Mouse (Mus musculus) kidney, postnatal 0 days (tissue): ENCODE measurements around the gene Get4. TPM values are rescaled to one million over a fixed set of nuclear protein-coding genes. Genes with fewer than 3 reads are reported as not detected.

Experiments
- ATAC-seq: fragments of 200-750 bp; cut with Nextera tagmentation; replicated peaks from 2 replicates; pipeline ENCODE4 v1.8.0; 2017; ENCODE audit warnings: low read depth, moderate number of reproducible peaks, moderate TSS enrichment, moderate library complexity; ENCODE audit not compliant: low FRiP score
- DNase-seq: peaks from one replicate; pipeline ENCODE4 v3.0.0-alpha.2; 2016; ENCODE audit warnings: low spot score
- H3K27ac ChIP-seq: fragments of 300-500 bp; sonication (generic); 2 replicates; pipeline ENCODE4 v1.5.1; 2014; ENCODE audit warnings: mild to moderate bottlenecking
- H3K27me3 ChIP-seq: fragments of 300-500 bp; sonication (generic); 2 replicates; pipeline ENCODE4 v1.6.1; 2014; ENCODE audit warnings: low read length, mixed read lengths; ENCODE audit not compliant: insufficient read depth
- H3K36me3 ChIP-seq: fragments of 300-500 bp; sonication (generic); 2 replicates; pipeline ENCODE4 v1.6.1; 2014; ENCODE audit warnings: low read length, mixed read lengths; ENCODE audit not compliant: insufficient read depth
- H3K4me1 ChIP-seq: fragments of 300-500 bp; sonication (generic); replicated peaks from 2 replicates; pipeline ENCODE4 v1.6.1; 2014; ENCODE audit warnings: antibody characterized with exemption, low read length, mixed read lengths; ENCODE audit not compliant: insufficient read depth
- H3K4me2 ChIP-seq: fragments of 300-500 bp; sonication (generic); 2 replicates; pipeline ENCODE4 v1.6.1; 2014; ENCODE audit warnings: mild to moderate bottlenecking, low read length, moderate library complexity, mixed read lengths
- H3K4me3 ChIP-seq: fragments of 300-500 bp; sonication (generic); replicated peaks from 2 replicates; pipeline ENCODE4 v1.5.1; 2014; ENCODE audit warnings: low read depth, low read length
- H3K9ac ChIP-seq: fragments of 300-500 bp; sonication (generic); 2 replicates; pipeline ENCODE4 v1.6.1; 2014; ENCODE audit warnings: low read depth, low read length
- H3K9me3 ChIP-seq: fragments of 300-500 bp; sonication (generic); replicated peaks from 2 replicates; pipeline ENCODE4 v1.6.1; 2016; ENCODE audit warnings: low read length, inconsistent platforms, mixed read lengths
- CTCF ChIP-seq: IDR thresholded peaks from 2 replicates; pipeline ENCODE4 v1.5.1; 2016; ENCODE audit warnings: antibody characterized with exemption, low read depth, mild to moderate bottlenecking, moderate library complexity
- WGBS: fragments of 180-500 bp; shearing (Covaris S2); extraction: QIAGEN DNeasy Blood & Tissue Kit; methylation state at CpG from one replicate; pipeline ENCODE4 v1.1.7; 2014; 5-methylcytosine and 5-hydroxymethylcytosine counted together
- polyA plus RNA-seq: library from polyadenylated mRNA; unstranded; fragments of >200 nt; fragmentation: Nextera tagmentation; extraction: Ambion mirVana; gene quantifications from 2 replicates; pipeline ENCODE4 v1.2.1, GENCODE M21; 2015

Gene Get4
- polyA plus RNA-seq, 1 experiment from 2014 or later, result 152 TPM

GRCm38 (mm10) chr5:139234423-139234822 lies 17.7 kb upstream of the Get4 start:
- Histone ChIP-seq H3K27me3 (no peaks in the 10 kb centered on the region), H3K27ac (no peak overlapping the region), H3K36me3 (peaks cover 57% of the 10 kb centered on the region), H3K4me2 (no peak overlapping the region), H3K9ac (no peak overlapping the region), H3K9me3 (no peaks in the 10 kb centered on the region), H3K4me1 (no peaks in the 10 kb centered on the region), H3K4me3 (no peak overlapping the region)
- ATAC-seq (no peak), DNase-seq (no peak)
- 94% methylated on average over 4 of the region's 4 CpGs for WGBS
- TF ChIP-seq CTCF, result no peak

GRCm38 (mm10) chr5:139237436-139237835 lies 14.7 kb upstream of the Get4 start:
- ATAC-seq (no peak; the same call in 1 of the 2 replicates), DNase-seq (peak; percentile 16)
- no peak overlapping the region for H3K27ac ChIP-seq
- WGBS, result 33% methylated on average over 4 of the region's 4 CpGs
- peaks cover 49% of the 10 kb centered on the region for H3K36me3 ChIP-seq
- no peaks in the 10 kb centered on the region for H3K4me1 ChIP-seq
- no peak overlapping the region for H3K4me3 ChIP-seq
- TF ChIP-seq CTCF, result no peak
- H3K9ac ChIP-seq, result no peak overlapping the region
- no peak overlapping the region for H3K4me2 ChIP-seq
- H3K27me3 ChIP-seq, result no peaks in the 10 kb centered on the region
- H3K9me3 ChIP-seq, result no peaks in the 10 kb centered on the region

- no peaks in the 10 kb centered on the region for H3K27me3 ChIP-seq
- no peak overlapping the region for H3K9ac ChIP-seq
- H3K4me2 ChIP-seq, result no peak overlapping the region
- 61% methylated on average over 15 of the region's 15 CpGs for WGBS
- no peak for TF ChIP-seq CTCF
- H3K4me1 ChIP-seq, result no peaks in the 10 kb centered on the region
- no peak overlapping the region for H3K27ac ChIP-seq
- H3K4me3 ChIP-seq, result no peak overlapping the region
- DNase-seq (peak; percentile 27), ATAC-seq (no peak; the same call in 1 of the 2 replicates)
- H3K36me3 ChIP-seq, result peaks cover 45% of the 10 kb centered on the region
- H3K9me3 ChIP-seq, result no peaks in the 10 kb centered on the region
Measured at GRCm38 (mm10) chr5:139241022-139241761, 10.9 kb upstream of the Get4 start.

GRCm38 (mm10) chr5:139243384-139243783 lies 8.7 kb upstream of the Get4 start:
- H3K36me3 ChIP-seq, result peaks cover 63% of the 10 kb centered on the region
- no peak overlapping the region for H3K4me2 ChIP-seq
- no peaks in the 10 kb centered on the region for H3K4me1 ChIP-seq
- H3K4me3 ChIP-seq, result no peak overlapping the region
- no peak for ATAC-seq
- H3K9ac ChIP-seq, result no peak overlapping the region
- H3K27ac ChIP-seq, result no peak overlapping the region
- DNase-seq, result no peak
- H3K27me3 ChIP-seq, result no peaks in the 10 kb centered on the region
- no peaks in the 10 kb centered on the region for H3K9me3 ChIP-seq
- WGBS, result 73% methylated on average over 1 of the region's 1 CpGs
- no peak for TF ChIP-seq CTCF

GRCm38 (mm10) chr5:139247767-139248166 lies 4.4 kb upstream of the Get4 start:
- Histone ChIP-seq H3K27ac (no peak overlapping the region), H3K36me3 (peaks cover 52% of the 10 kb centered on the region), H3K4me1 (no peaks in the 10 kb centered on the region), H3K4me2 (no peak overlapping the region), H3K4me3 (no peak overlapping the region), H3K27me3 (no peaks in the 10 kb centered on the region), H3K9ac (no peak overlapping the region), H3K9me3 (no peaks in the 10 kb centered on the region)
- 96% methylated on average over 3 of the region's 3 CpGs for WGBS
- ATAC-seq (no peak), DNase-seq (no peak)
- TF ChIP-seq CTCF, result no peak

- peaks cover 6% of the 10 kb centered on the region for H3K4me1 ChIP-seq
- ATAC-seq, result no peak
- no peak overlapping the region for H3K9ac ChIP-seq
- no peak overlapping the region for H3K4me2 ChIP-seq
- DNase-seq, result no peak
- H3K27ac ChIP-seq, result no peak overlapping the region
- H3K4me3 ChIP-seq, result no peak overlapping the region
- H3K36me3 ChIP-seq, result peaks cover 52% of the 10 kb centered on the region
- H3K27me3 ChIP-seq, result no peaks in the 10 kb centered on the region
- no peaks in the 10 kb centered on the region for H3K9me3 ChIP-seq
- TF ChIP-seq CTCF, result no peak
- 77% methylated on average over 3 of the region's 3 CpGs for WGBS
Measured at GRCm38 (mm10) chr5:139248846-139249245, 3.3 kb upstream of the Get4 start.

GRCm38 (mm10) chr5:139251279-139251678 lies 845 bp upstream of the Get4 start:
- no peak overlapping the region for H3K4me3 ChIP-seq
- 70% methylated on average over 7 of the region's 7 CpGs for WGBS
- peaks cover 22% of the 10 kb centered on the region for H3K4me1 ChIP-seq
- H3K27me3 ChIP-seq, result no peaks in the 10 kb centered on the region
- 0 out of 2 replicates have a peak overlapping the region, but pooled peaks have one; percentile 8 for H3K27ac ChIP-seq
- peak overlapping the region; percentile 70; the same call in 1 of the 2 replicates for H3K9ac ChIP-seq
- H3K36me3 ChIP-seq, result peaks cover 31% of the 10 kb centered on the region
- ATAC-seq (no peak), DNase-seq (no peak)
- H3K9me3 ChIP-seq, result no peaks in the 10 kb centered on the region
- peak overlapping the region; percentile 62 for H3K4me2 ChIP-seq
- TF ChIP-seq CTCF, result no peak
